Mouse (Mus musculus): ENCODE data around the gene Glmn. TPM values are rescaled to one million over a fixed set of nuclear protein-coding genes. Genes with fewer than 3 reads are reported as not detected.

Gene Glmn
- total RNA-seq, 1 experiment = 14.7 TPM

DNA sequence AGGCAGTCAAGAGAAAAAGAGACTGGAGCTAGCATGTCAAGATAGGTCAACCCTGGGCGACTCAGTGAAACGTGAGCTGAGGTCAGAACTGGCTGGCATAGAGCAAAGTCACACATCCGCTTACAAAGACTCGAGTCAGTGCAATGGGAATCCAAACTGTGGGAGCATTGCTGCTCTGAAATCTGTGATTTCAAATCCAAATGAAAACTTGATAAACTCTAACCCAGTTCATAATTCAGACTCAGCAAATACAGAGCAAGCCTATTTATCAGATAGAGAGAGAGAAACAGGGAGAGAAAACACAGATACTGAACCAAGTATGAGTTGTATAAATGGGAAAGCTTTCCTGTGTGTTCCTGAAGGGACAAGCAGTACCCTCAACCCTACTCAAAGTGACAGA is 90.4 kb downstream of the Glmn start, which contains the start of gene Gm42669:
Gm42669 (plus strand) TSS at position 301 of the 400 bp plus-strand sequence.
- DNase-seq (ENCODE audit: low read depth, low spot score) = no peak
- H3K9ac ChIP-seq (ENCODE audit: insufficient read depth, low read depth, low read length, poor library complexity, severe bottlenecking) = no peak within 1 kb of the TSS
- TF ChIP-seq ZNF384 (IDR thresholded peaks at IDR 0.05; ENCODE audit: low read depth, low read length) (no peak), ZC3H11A (IDR thresholded peaks at IDR 0.05; ENCODE audit: borderline replicate concordance, low read depth, low read length) (no peak), HCFC1 (IDR thresholded peaks at IDR 0.05; ENCODE audit: borderline replicate concordance, insufficient read depth, low read length) (no peak), CHD2 (IDR thresholded peaks at IDR 0.05; ENCODE audit: low read depth, low read length) (no peak), MAFK (IDR thresholded peaks at IDR 0.05; ENCODE audit: insufficient read depth, low read depth, low read length) (no peak)
- H3K4me3 ChIP-seq (ENCODE audit: insufficient read depth in 1 of 2, low read depth in 1 of 2, low read length in 2 of 2, poor library complexity in 1 of 2, severe bottlenecking in 1 of 2) = no peak within 1 kb of the TSS
- in situ Hi-C loops (cut with MboI; ENCODE audit: low sequenced_read_pairs in 2 of 2, unreplicated experiment in 2 of 2) = no loop called here
- H3K36me3 ChIP-seq (ENCODE audit: control insufficient read depth, insufficient read depth, low read length, poor library complexity, severe bottlenecking) = no peaks in the 10 kb centered on the region; the same call in 1 of the 2 replicates
- H3K9me3 ChIP-seq (ENCODE audit: control insufficient read depth, insufficient read depth, low read depth, low read length) = no peaks in the 10 kb centered on the region
- no peaks in the 10 kb centered on the region for H3K4me1 ChIP-seq (ENCODE audit: control insufficient read depth in 2 of 2, insufficient read depth in 2 of 2, low read length in 2 of 2, poor library complexity in 1 of 2)
- H3K27ac ChIP-seq (ENCODE audit: insufficient read depth, low read depth, low read length, poor library complexity, severe bottlenecking) = no peak within 1 kb of the TSS

DNA sequence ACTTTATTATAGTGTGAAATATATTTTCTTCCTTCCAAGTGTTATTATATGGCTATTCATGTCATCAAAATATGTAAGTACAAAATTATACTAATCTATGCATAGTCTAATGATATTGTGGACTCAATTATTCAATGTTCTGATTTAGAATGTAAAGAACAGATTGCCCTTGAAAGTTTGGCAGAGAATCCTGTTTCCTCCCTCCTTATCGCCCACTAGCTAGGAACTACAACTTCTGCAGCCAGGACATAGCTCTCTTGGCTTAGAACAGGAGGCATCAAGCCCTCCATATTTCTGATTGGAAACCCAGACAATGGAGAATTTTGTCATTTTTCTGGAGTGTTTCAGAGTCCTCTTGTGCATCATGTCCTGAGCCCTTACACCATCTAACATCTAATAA is 96.9 kb downstream of the Glmn start:
- Histone ChIP-seq H3K9me3 (ENCODE audit: control insufficient read depth, insufficient read depth, low read depth, low read length) (no peaks in the 10 kb centered on the region), H3K9ac (ENCODE audit: insufficient read depth, low read depth, low read length, poor library complexity, severe bottlenecking) (no peak overlapping the region), H3K4me1 (ENCODE audit: control insufficient read depth in 2 of 2, insufficient read depth in 2 of 2, low read length in 2 of 2, poor library complexity in 1 of 2) (no peaks in the 10 kb centered on the region), H3K27ac (ENCODE audit: insufficient read depth, low read depth, low read length, poor library complexity, severe bottlenecking) (no peak overlapping the region), H3K4me3 (ENCODE audit: insufficient read depth in 1 of 2, low read depth in 1 of 2, low read length in 2 of 2, poor library complexity in 1 of 2, severe bottlenecking in 1 of 2) (no peak overlapping the region), H3K36me3 (ENCODE audit: control insufficient read depth, insufficient read depth, low read length, poor library complexity, severe bottlenecking) (no peaks in the 10 kb centered on the region; the same call in 1 of the 2 replicates)
- in situ Hi-C loops (cut with MboI; ENCODE audit: low sequenced_read_pairs in 2 of 2, unreplicated experiment in 2 of 2) = no loop called here
- DNase-seq (ENCODE audit: low read depth, low spot score) = no peak
- TF ChIP-seq CHD2 (IDR thresholded peaks at IDR 0.05; ENCODE audit: low read depth, low read length) (no peak), MAFK (IDR thresholded peaks at IDR 0.05; ENCODE audit: insufficient read depth, low read depth, low read length) (no peak), ZC3H11A (IDR thresholded peaks at IDR 0.05; ENCODE audit: borderline replicate concordance, low read depth, low read length) (no peak), HCFC1 (IDR thresholded peaks at IDR 0.05; ENCODE audit: borderline replicate concordance, insufficient read depth, low read length) (no peak), ZNF384 (IDR thresholded peaks at IDR 0.05; ENCODE audit: low read depth, low read length) (no peak)

DNA sequence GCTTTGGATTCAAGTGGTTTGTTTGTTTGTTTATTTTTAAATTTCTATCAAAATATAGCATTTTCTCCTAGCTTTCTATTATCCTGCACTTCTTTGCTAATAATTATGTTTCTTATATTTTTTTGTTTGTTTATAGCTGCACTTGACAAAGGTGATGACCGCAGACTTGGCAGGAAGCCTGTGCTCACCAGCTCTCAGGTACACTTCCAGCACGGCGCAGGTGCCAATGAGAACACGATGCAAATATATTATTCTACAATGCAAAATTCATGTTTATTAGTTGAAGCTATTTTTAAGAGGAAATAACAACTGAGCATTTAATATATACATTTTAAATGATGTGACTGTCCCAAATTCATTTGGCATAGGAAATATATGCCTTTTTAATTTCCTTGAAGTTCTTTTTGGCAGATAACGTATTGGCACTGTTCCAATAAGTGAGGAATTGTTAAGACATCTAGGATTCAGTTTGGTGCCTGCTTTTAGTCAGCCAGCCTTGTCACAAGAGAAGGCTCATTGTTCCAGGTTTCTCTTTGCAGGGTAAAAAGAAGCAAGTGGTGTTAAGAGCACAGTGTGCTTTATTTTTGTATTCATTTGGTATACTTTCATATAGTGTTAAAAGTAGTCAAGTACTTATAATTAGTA is 97.7 kb downstream of the Glmn start:
- no peaks in the 10 kb centered on the region; the same call in 1 of the 2 replicates for H3K36me3 ChIP-seq (ENCODE audit: control insufficient read depth, insufficient read depth, low read length, poor library complexity, severe bottlenecking)
- no peaks in the 10 kb centered on the region for H3K9me3 ChIP-seq (ENCODE audit: control insufficient read depth, insufficient read depth, low read depth, low read length)
- DNase-seq (ENCODE audit: low read depth, low spot score) = no peak
- no peak overlapping the region for H3K27ac ChIP-seq (ENCODE audit: insufficient read depth, low read depth, low read length, poor library complexity, severe bottlenecking)
- H3K4me3 ChIP-seq (ENCODE audit: insufficient read depth in 1 of 2, low read depth in 1 of 2, low read length in 2 of 2, poor library complexity in 1 of 2, severe bottlenecking in 1 of 2) = no peak overlapping the region
- TF ChIP-seq ZC3H11A (IDR thresholded peaks at IDR 0.05; ENCODE audit: borderline replicate concordance, low read depth, low read length) (no peak), MAFK (IDR thresholded peaks at IDR 0.05; ENCODE audit: insufficient read depth, low read depth, low read length) (no peak), ZNF384 (IDR thresholded peaks at IDR 0.05; ENCODE audit: low read depth, low read length) (no peak), HCFC1 (IDR thresholded peaks at IDR 0.05; ENCODE audit: borderline replicate concordance, insufficient read depth, low read length) (no peak), CHD2 (IDR thresholded peaks at IDR 0.05; ENCODE audit: low read depth, low read length) (no peak)
- H3K9ac ChIP-seq (ENCODE audit: insufficient read depth, low read depth, low read length, poor library complexity, severe bottlenecking) = no peak overlapping the region
- H3K4me1 ChIP-seq (ENCODE audit: control insufficient read depth in 2 of 2, insufficient read depth in 2 of 2, low read length in 2 of 2, poor library complexity in 1 of 2) = no peaks in the 10 kb centered on the region
- in situ Hi-C loops (cut with MboI; ENCODE audit: low sequenced_read_pairs in 2 of 2, unreplicated experiment in 2 of 2) = no loop called here

Other genes starting within 250 kb of the Glmn start
- gene Ephx4, start 195.2 kb downstream of the Glmn start, total RNA-seq (2012; rRNA removed) = 0.26 and 1.1 TPM in 2 replicates
- gene Lpcat2b, start 166.3 kb downstream of the Glmn start, total RNA-seq (2012; rRNA removed) = not detected in 2 replicates
- gene Btbd8, start 159.9 kb downstream of the Glmn start, total RNA-seq (2012; rRNA removed) = 4.0 and 5.4 TPM in 2 replicates
- 0.94 and 1.0 TPM in 2 replicates for gene Gm42669, start 90.3 kb downstream of the Glmn start, total RNA-seq (2012; rRNA removed)
- gene 1700028K03Rik, start 63.2 kb downstream of the Glmn start, total RNA-seq (2012; rRNA removed) = 0.40 and 0.74 TPM in 2 replicates
- 15.9 and 20.2 TPM in 2 replicates for gene Rpap2, start 515 bp downstream of the Glmn start, total RNA-seq (2012; rRNA removed)
- 0.09 and 0.11 TPM in 2 replicates for gene Gfi1, start 128.1 kb upstream of the Glmn start, total RNA-seq (2012; rRNA removed)
- 0.16 and 0.27 TPM in 2 replicates for gene Ube2d2b, start 232.2 kb upstream of the Glmn start, total RNA-seq (2012; rRNA removed)

All from ES-E14 (cell line).